Mouse (Mus musculus): ENCODE measurements around the gene Nin. TPM values are rescaled to one million over a fixed set of nuclear protein-coding genes. Genes with fewer than 3 reads are reported as not detected.

The Nin gene
- polyA plus RNA-seq, 1 experiment from 2014 or later = 26.1 TPM

- ATAC-seq (ENCODE audit: insufficient number of reproducible peaks, insufficient read depth, low FRiP score, low read depth) = no peak
- Histone ChIP-seq H3K27me3 (ENCODE audit: control insufficient read depth, insufficient read depth, low read length) (no peaks in the 10 kb centered on the region), H3K4me2 (replicated peaks; ENCODE audit: low read depth, low read length) (no peak overlapping the region), H3K4me1 (ENCODE audit: control insufficient read depth, insufficient read depth, low read length) (0 out of 2 replicates have a peak, but pooled peaks cover 7% of the 10 kb centered on the region), H3K9ac (replicated peaks; ENCODE audit: low read depth, low read length) (no peak overlapping the region), H3K27ac (ENCODE audit: low read length) (no peak overlapping the region), H3K36me3 (ENCODE audit: control insufficient read depth, insufficient read depth, low read length) (peaks cover 15% of the 10 kb centered on the region; the same call in 1 of the 2 replicates), H3K9me3 (ENCODE audit: control insufficient read depth, low read depth, low read length) (no peaks in the 10 kb centered on the region), H3K4me3 (ENCODE audit: low read depth, low read length) (no peak overlapping the region)
- 71% methylated on average over 9 of the region's 9 CpGs for WGBS
These were observed 136.0 kb downstream of the Nin start for GRCm38 (mm10) chr12:69977376-69977998.

DNA sequence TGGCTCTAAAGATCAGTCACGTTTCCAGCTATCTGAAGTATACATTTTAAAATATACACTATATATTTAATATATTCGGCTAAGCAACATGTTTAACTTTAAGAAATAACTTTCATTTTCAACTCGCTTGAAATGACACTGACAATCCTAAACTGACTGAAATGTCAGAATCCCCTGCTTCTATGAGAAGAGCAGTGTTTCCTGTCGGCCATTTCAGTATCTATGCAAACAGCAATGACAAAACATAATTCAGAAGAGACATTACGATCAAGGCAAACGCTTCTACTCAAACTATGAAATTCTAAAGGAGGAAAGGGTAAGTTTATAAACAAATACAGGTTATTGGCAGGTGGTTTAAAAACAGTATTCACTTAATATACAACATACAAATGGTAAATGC is 136.8 kb downstream of the Nin start:
- Histone ChIP-seq H3K4me2 (replicated peaks; ENCODE audit: low read depth, low read length) (no peak overlapping the region), H3K36me3 (ENCODE audit: control insufficient read depth, insufficient read depth, low read length) (peaks cover 14% of the 10 kb centered on the region; the same call in 1 of the 2 replicates), H3K27me3 (ENCODE audit: control insufficient read depth, insufficient read depth, low read length) (no peaks in the 10 kb centered on the region), H3K4me3 (ENCODE audit: low read depth, low read length) (no peak overlapping the region), H3K9me3 (ENCODE audit: control insufficient read depth, low read depth, low read length) (no peaks in the 10 kb centered on the region), H3K9ac (replicated peaks; ENCODE audit: low read depth, low read length) (no peak overlapping the region), H3K27ac (ENCODE audit: low read length) (no peak overlapping the region), H3K4me1 (ENCODE audit: control insufficient read depth, insufficient read depth, low read length) (0 out of 2 replicates have a peak, but pooled peaks cover 6% of the 10 kb centered on the region)
- ATAC-seq (ENCODE audit: insufficient number of reproducible peaks, insufficient read depth, low FRiP score, low read depth) = no peak
- WGBS = 75% methylated on average over 6 of the region's 6 CpGs

DNA sequence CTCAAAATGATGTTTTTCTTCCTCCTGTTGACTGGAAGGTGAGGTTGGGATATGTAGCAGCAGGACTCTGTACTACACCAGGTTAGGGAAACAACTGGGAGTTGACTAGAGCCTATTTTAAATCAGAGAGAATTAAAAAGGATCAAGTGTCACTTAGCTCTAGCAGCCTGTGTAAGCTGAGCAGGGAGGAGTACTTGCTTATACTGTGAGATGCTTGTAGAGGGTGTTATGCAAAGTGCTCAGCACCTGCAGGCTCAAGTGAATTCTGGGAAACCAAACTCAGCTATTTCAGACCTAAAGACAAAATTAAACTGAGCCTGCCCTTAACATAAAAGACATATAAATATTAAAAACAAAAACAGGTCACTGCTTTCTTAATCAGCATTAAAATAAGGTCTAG is 139.9 kb downstream of the Nin start:
- no peak overlapping the region for H3K4me3 ChIP-seq (ENCODE audit: low read depth, low read length)
- H3K4me2 ChIP-seq (replicated peaks; ENCODE audit: low read depth, low read length) = no peak overlapping the region
- no peaks in the 10 kb centered on the region for H3K9me3 ChIP-seq (ENCODE audit: control insufficient read depth, low read depth, low read length)
- no peak overlapping the region for H3K27ac ChIP-seq (ENCODE audit: low read length)
- H3K36me3 ChIP-seq (ENCODE audit: control insufficient read depth, insufficient read depth, low read length) = peaks cover 33% of the 10 kb centered on the region
- no peak overlapping the region for H3K9ac ChIP-seq (replicated peaks; ENCODE audit: low read depth, low read length)
- no peaks in the 10 kb centered on the region for H3K27me3 ChIP-seq (ENCODE audit: control insufficient read depth, insufficient read depth, low read length)
- ATAC-seq (ENCODE audit: insufficient number of reproducible peaks, insufficient read depth, low FRiP score, low read depth) = no peak
- 0 out of 2 replicates have a peak, but pooled peaks cover 5% of the 10 kb centered on the region for H3K4me1 ChIP-seq (ENCODE audit: control insufficient read depth, insufficient read depth, low read length)

DNA sequence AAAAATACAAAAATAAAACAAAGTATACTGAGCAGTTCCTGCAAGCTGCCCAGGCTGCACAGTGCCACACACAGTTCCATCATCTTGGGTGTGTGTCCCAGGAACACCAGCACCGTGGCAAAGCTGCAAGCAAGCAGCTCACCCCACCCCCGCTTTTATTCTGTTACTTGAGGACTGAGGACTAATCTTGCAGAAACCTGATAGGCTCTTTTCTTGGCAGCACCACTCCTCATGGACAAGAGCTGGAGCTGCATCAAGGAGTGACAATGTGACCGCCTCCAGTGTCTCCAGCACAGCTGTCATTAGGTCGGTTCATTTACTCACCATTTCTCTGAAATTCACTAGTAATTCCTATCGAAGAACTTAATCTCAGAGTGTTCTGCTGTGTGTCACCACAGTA is 145.4 kb downstream of the Nin start:
- 75% methylated on average over 5 of the region's 5 CpGs for WGBS
- Histone ChIP-seq H3K36me3 (ENCODE audit: control insufficient read depth, insufficient read depth, low read length) (peaks cover 55% of the 10 kb centered on the region), H3K9ac (replicated peaks; ENCODE audit: low read depth, low read length) (no peak overlapping the region)

DNA sequence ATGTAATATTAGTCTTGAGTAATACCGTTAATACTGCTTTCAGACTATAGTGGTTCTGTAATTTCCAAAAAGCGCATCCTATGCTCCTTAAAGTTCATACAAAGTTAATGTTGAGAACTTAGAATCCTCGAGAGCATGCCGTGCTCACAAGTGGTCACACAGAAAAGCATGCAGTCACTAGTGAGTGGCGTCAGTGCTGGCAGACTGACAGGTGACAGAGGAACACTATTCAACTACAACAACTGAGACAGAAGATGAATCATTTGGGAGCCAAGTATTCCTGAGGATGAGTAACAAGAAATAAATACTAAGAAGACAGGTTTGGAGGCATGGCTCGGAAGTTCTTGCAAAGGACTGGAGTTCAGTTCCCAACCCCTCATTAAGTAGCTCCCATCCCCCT is 146.4 kb downstream of the Nin start:
- WGBS = 90% methylated on average over 6 of the region's 6 CpGs

More for the DNA sequence above, 145.4 kb downstream of the Nin start:
- Histone ChIP-seq H3K4me3 (ENCODE audit: low read depth, low read length) (no peak overlapping the region), H3K9me3 (ENCODE audit: control insufficient read depth, low read depth, low read length) (no peaks in the 10 kb centered on the region), H3K27ac (ENCODE audit: low read length) (no peak overlapping the region), H3K4me1 (ENCODE audit: control insufficient read depth, insufficient read depth, low read length) (no peaks in the 10 kb centered on the region), H3K27me3 (ENCODE audit: control insufficient read depth, insufficient read depth, low read length) (no peaks in the 10 kb centered on the region), H3K4me2 (replicated peaks; ENCODE audit: low read depth, low read length) (no peak overlapping the region)
- no peak for ATAC-seq (ENCODE audit: insufficient number of reproducible peaks, insufficient read depth, low FRiP score, low read depth)

GRCm38 (mm10) chr12:69966071-69966470 is 147.4 kb downstream of the Nin start:
- H3K36me3 ChIP-seq (ENCODE audit: control insufficient read depth, insufficient read depth, low read length) = peaks cover 60% of the 10 kb centered on the region

More for the DNA sequence above, 146.4 kb downstream of the Nin start:
- no peak overlapping the region for H3K4me2 ChIP-seq (replicated peaks; ENCODE audit: low read depth, low read length)
- no peak overlapping the region for H3K4me3 ChIP-seq (ENCODE audit: low read depth, low read length)
- no peak overlapping the region for H3K9ac ChIP-seq (replicated peaks; ENCODE audit: low read depth, low read length)
- H3K36me3 ChIP-seq (ENCODE audit: control insufficient read depth, insufficient read depth, low read length) = peaks cover 59% of the 10 kb centered on the region
- no peaks in the 10 kb centered on the region for H3K9me3 ChIP-seq (ENCODE audit: control insufficient read depth, low read depth, low read length)
- ATAC-seq (ENCODE audit: insufficient number of reproducible peaks, insufficient read depth, low FRiP score, low read depth) = no peak
- H3K27ac ChIP-seq (ENCODE audit: low read length) = no peak overlapping the region
- no peaks in the 10 kb centered on the region for H3K4me1 ChIP-seq (ENCODE audit: control insufficient read depth, insufficient read depth, low read length)
- no peaks in the 10 kb centered on the region for H3K27me3 ChIP-seq (ENCODE audit: control insufficient read depth, insufficient read depth, low read length)

DNA sequence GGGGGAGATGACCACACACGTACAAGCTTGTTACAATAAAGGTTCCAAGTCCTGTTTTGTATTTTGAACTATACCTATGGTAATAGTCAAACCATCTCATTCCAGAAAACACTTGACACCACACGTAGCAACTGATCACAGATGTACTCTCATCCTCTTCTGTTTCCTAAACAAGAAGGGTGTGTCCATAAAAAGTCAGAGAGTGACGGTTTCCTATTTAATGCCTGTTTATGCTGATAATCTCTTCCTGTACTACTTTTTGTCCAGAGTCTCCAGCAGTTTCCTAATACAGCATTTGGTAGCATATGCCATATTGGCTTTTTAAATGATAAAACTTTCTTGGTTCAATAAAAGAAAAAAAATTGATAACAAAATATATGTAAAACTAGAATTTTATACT is 147.9 kb downstream of the Nin start:
- H3K4me1 ChIP-seq (ENCODE audit: control insufficient read depth, insufficient read depth, low read length) = no peaks in the 10 kb centered on the region
- 73% methylated on average over 3 of the region's 3 CpGs for WGBS
- ATAC-seq (ENCODE audit: insufficient number of reproducible peaks, insufficient read depth, low FRiP score, low read depth) = no peak
- H3K9me3 ChIP-seq (ENCODE audit: control insufficient read depth, low read depth, low read length) = no peaks in the 10 kb centered on the region
- H3K27ac ChIP-seq (ENCODE audit: low read length) = no peak overlapping the region
- H3K4me2 ChIP-seq (replicated peaks; ENCODE audit: low read depth, low read length) = no peak overlapping the region
- peaks cover 58% of the 10 kb centered on the region for H3K36me3 ChIP-seq (ENCODE audit: control insufficient read depth, insufficient read depth, low read length)
- H3K9ac ChIP-seq (replicated peaks; ENCODE audit: low read depth, low read length) = no peak overlapping the region
- no peak overlapping the region for H3K4me3 ChIP-seq (ENCODE audit: low read depth, low read length)
- H3K27me3 ChIP-seq (ENCODE audit: control insufficient read depth, insufficient read depth, low read length) = no peaks in the 10 kb centered on the region

More at GRCm38 (mm10) chr12:69966071-69966470, 147.4 kb downstream of the Nin start:
- Histone ChIP-seq H3K9me3 (ENCODE audit: control insufficient read depth, low read depth, low read length) (no peaks in the 10 kb centered on the region), H3K4me3 (ENCODE audit: low read depth, low read length) (no peak overlapping the region), H3K4me1 (ENCODE audit: control insufficient read depth, insufficient read depth, low read length) (no peaks in the 10 kb centered on the region), H3K27me3 (ENCODE audit: control insufficient read depth, insufficient read depth, low read length) (no peaks in the 10 kb centered on the region), H3K27ac (ENCODE audit: low read length) (no peak overlapping the region), H3K9ac (replicated peaks; ENCODE audit: low read depth, low read length) (no peak overlapping the region), H3K4me2 (replicated peaks; ENCODE audit: low read depth, low read length) (no peak overlapping the region)
- WGBS = 82% methylated on average over 5 of the region's 5 CpGs
- no peak for ATAC-seq (ENCODE audit: insufficient number of reproducible peaks, insufficient read depth, low FRiP score, low read depth)

- WGBS = 91% methylated on average over 6 of the region's 6 CpGs
- H3K9ac ChIP-seq (replicated peaks; ENCODE audit: low read depth, low read length) = no peak overlapping the region
- H3K4me1 ChIP-seq (ENCODE audit: control insufficient read depth, insufficient read depth, low read length) = no peaks in the 10 kb centered on the region
- H3K27me3 ChIP-seq (ENCODE audit: control insufficient read depth, insufficient read depth, low read length) = no peaks in the 10 kb centered on the region
- no peaks in the 10 kb centered on the region for H3K9me3 ChIP-seq (ENCODE audit: control insufficient read depth, low read depth, low read length)
- ATAC-seq (ENCODE audit: insufficient number of reproducible peaks, insufficient read depth, low FRiP score, low read depth) = no peak
- H3K4me3 ChIP-seq (ENCODE audit: low read depth, low read length) = no peak overlapping the region
- no peak overlapping the region for H3K4me2 ChIP-seq (replicated peaks; ENCODE audit: low read depth, low read length)
- H3K27ac ChIP-seq (ENCODE audit: low read length) = no peak overlapping the region
- H3K36me3 ChIP-seq (ENCODE audit: control insufficient read depth, insufficient read depth, low read length) = peaks cover 44% of the 10 kb centered on the region
These were observed 150.4 kb downstream of the Nin start for GRCm38 (mm10) chr12:69963141-69963540.

- no peak overlapping the region for H3K27ac ChIP-seq (ENCODE audit: low read length)
- H3K4me3 ChIP-seq (ENCODE audit: low read depth, low read length) = no peak overlapping the region
- H3K9me3 ChIP-seq (ENCODE audit: control insufficient read depth, low read depth, low read length) = no peaks in the 10 kb centered on the region
- H3K9ac ChIP-seq (replicated peaks; ENCODE audit: low read depth, low read length) = no peak overlapping the region
- H3K4me1 ChIP-seq (ENCODE audit: control insufficient read depth, insufficient read depth, low read length) = no peaks in the 10 kb centered on the region
- H3K27me3 ChIP-seq (ENCODE audit: control insufficient read depth, insufficient read depth, low read length) = no peaks in the 10 kb centered on the region
- no peak overlapping the region for H3K4me2 ChIP-seq (replicated peaks; ENCODE audit: low read depth, low read length)
- WGBS = 67% methylated on average over 4 of the region's 4 CpGs
- ATAC-seq (ENCODE audit: insufficient number of reproducible peaks, insufficient read depth, low FRiP score, low read depth) = no peak
- peaks cover 38% of the 10 kb centered on the region for H3K36me3 ChIP-seq (ENCODE audit: control insufficient read depth, insufficient read depth, low read length)
These were observed 151.0 kb downstream of the Nin start for GRCm38 (mm10) chr12:69962468-69962867.
